Mouse (Mus musculus): ENCODE measurements at regions not wholly inside any gene's neighbourhood (a gene's known extent, or its start where the extent isn't known, plus 50 kb on each side); places are given as distances from the start of the nearest gene placed in this dataset.

DNA sequence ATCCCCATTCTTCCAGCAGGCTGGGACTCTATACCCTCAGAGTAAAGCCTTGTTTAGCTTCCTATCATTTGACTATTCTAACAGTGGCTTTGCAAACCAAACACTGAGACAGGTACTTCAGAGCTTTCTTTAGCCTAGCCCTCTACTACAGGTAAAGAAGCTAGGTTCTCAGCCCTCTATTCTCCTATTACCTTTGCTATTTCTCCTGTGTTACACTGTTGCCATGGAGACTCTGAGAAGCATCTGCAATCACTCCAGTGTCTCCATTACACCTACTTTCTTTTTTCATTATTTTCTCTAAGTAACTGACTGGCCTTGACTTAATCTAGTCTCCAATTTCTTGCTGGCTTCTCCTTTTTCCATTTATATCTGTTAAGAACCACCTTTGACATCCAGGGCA, 466.2 kb downstream of the Gm37988 start:
- H3K9ac ChIP-seq (ENCODE audit: low read depth, low read length), result no peak overlapping the region
- no peaks in the 10 kb centered on the region for H3K4me1 ChIP-seq (replicated peaks; ENCODE audit: control insufficient read depth, insufficient read depth, low read length)
- ATAC-seq (ENCODE audit: low FRiP score) (no peak), DNase-seq (ENCODE audit: low spot score) (no peak)
- H3K27me3 ChIP-seq (ENCODE audit: control insufficient read depth, insufficient read depth, low read length), result no peaks in the 10 kb centered on the region
- no peak overlapping the region for H3K4me2 ChIP-seq (replicated peaks; ENCODE audit: low read depth, low read length)
- H3K27ac ChIP-seq (ENCODE audit: low read depth, low read length), result no peak overlapping the region
- H3K9me3 ChIP-seq (ENCODE audit: control insufficient read depth, low read length), result no peaks in the 10 kb centered on the region
- H3K36me3 ChIP-seq (ENCODE audit: control insufficient read depth, insufficient read depth, low read length), result no peaks in the 10 kb centered on the region
- no peak overlapping the region for H3K4me3 ChIP-seq (ENCODE audit: low read depth, low read length)

DNA sequence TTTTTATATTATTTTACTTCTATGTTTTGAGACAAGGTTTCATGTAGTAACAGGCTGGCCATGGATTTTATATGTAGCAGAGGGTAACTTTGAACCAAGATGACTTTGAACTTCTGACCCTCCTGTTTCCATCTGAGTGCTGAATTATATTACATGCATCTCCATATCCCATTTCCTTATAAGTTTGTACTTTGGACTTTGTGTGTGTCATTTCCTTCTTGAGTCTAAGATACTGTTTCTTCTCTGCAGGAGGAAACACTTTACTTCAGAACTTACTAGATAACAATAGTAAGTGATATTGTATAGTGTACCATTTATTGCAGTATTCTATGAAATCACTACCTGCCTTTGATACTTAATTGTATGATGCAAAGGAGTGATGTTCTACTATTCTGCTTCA, 486.9 kb downstream of the Gm37988 start:
- Histone ChIP-seq H3K4me3 (ENCODE audit: low read depth, low read length) (no peak overlapping the region), H3K36me3 (ENCODE audit: control insufficient read depth, insufficient read depth, low read length) (no peaks in the 10 kb centered on the region), H3K9ac (ENCODE audit: low read depth, low read length) (no peak overlapping the region), H3K9me3 (ENCODE audit: control insufficient read depth, low read length) (no peaks in the 10 kb centered on the region), H3K27ac (ENCODE audit: low read depth, low read length) (no peak overlapping the region), H3K4me2 (replicated peaks; ENCODE audit: low read depth, low read length) (no peak overlapping the region), H3K27me3 (ENCODE audit: control insufficient read depth, insufficient read depth, low read length) (no peaks in the 10 kb centered on the region), H3K4me1 (replicated peaks; ENCODE audit: control insufficient read depth, insufficient read depth, low read length) (no peaks in the 10 kb centered on the region)
- DNase-seq (ENCODE audit: low spot score) (no peak), ATAC-seq (ENCODE audit: low FRiP score) (no peak)

- no peaks in the 10 kb centered on the region for H3K9me3 ChIP-seq (ENCODE audit: control insufficient read depth, low read length)
- H3K4me2 ChIP-seq (replicated peaks; ENCODE audit: low read depth, low read length), result no peak overlapping the region
- no peak overlapping the region for H3K27ac ChIP-seq (ENCODE audit: low read depth, low read length)
- 100% methylated on average over 1 of the region's 1 CpGs for WGBS
- no peaks in the 10 kb centered on the region for H3K27me3 ChIP-seq (ENCODE audit: control insufficient read depth, insufficient read depth, low read length)
- H3K4me3 ChIP-seq (ENCODE audit: low read depth, low read length), result no peak overlapping the region
- no peak for DNase-seq (ENCODE audit: low spot score)
- ATAC-seq (ENCODE audit: low FRiP score), result no peak
- no peaks in the 10 kb centered on the region for H3K36me3 ChIP-seq (ENCODE audit: control insufficient read depth, insufficient read depth, low read length)
- H3K4me1 ChIP-seq (replicated peaks; ENCODE audit: control insufficient read depth, insufficient read depth, low read length), result no peaks in the 10 kb centered on the region
- no peak overlapping the region for H3K9ac ChIP-seq (ENCODE audit: low read depth, low read length)
Observed at GRCm38 (mm10) chr1:5297627-5298026, 489.9 kb downstream of the Gm37988 start.

DNA sequence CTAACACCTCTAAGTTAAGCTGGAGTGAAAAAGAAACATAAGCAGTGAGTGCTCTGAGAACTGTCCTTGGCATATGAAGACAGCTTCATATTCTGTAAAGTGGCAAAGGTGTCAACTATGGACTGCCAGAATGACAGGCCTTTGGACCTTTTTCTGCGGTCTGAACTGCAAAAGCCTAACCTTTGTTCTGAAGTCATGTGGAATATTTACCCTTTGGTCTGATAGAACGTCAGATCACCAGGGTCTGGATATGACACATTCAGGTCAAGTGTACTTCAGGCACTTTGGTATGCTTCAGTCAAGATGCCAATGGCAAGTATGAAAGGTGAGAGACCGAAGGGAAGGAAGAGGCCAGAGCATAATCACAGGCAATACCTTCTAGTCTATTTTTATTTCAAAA, 504.0 kb downstream of the Gm37988 start:
- DNase-seq (ENCODE audit: low spot score) (no peak), ATAC-seq (ENCODE audit: low FRiP score) (no peak)
- no peaks in the 10 kb centered on the region for H3K4me1 ChIP-seq (replicated peaks; ENCODE audit: control insufficient read depth, insufficient read depth, low read length)
- H3K9ac ChIP-seq (ENCODE audit: low read depth, low read length), result no peak overlapping the region
- 89% methylated on average over 3 of the region's 3 CpGs for WGBS
- no peaks in the 10 kb centered on the region; the same call in 1 of the 2 replicates for H3K9me3 ChIP-seq (ENCODE audit: control insufficient read depth, low read length)
- H3K4me3 ChIP-seq (ENCODE audit: low read depth, low read length), result no peak overlapping the region
- no peak overlapping the region for H3K4me2 ChIP-seq (replicated peaks; ENCODE audit: low read depth, low read length)
- H3K27ac ChIP-seq (ENCODE audit: low read depth, low read length), result no peak overlapping the region
- H3K27me3 ChIP-seq (ENCODE audit: control insufficient read depth, insufficient read depth, low read length), result no peaks in the 10 kb centered on the region
- no peaks in the 10 kb centered on the region for H3K36me3 ChIP-seq (ENCODE audit: control insufficient read depth, insufficient read depth, low read length)

DNA sequence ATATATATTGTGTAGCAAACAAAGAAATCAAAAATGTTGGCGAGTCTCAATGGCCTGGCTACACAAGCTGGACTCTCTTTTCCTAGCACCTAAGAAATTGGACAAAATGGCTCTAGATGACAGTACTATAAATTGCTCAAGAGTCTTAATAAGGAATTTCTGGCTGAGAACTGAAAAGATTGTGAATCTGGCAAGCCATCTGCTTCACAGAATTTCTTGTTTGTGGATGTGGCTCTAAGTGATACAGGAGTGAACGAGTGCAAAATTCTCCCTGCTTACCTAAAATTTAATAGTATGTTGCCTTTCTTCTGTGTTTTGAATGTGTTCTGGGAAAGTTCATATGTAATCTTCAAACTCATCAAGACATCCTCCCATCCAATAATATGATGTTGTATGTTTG, 508.1 kb downstream of the Gm37988 start:
- 87% methylated on average over 2 of the region's 2 CpGs for WGBS
- H3K4me1 ChIP-seq (replicated peaks; ENCODE audit: control insufficient read depth, insufficient read depth, low read length), result no peaks in the 10 kb centered on the region
- H3K27ac ChIP-seq (ENCODE audit: low read depth, low read length), result no peak overlapping the region
- H3K4me3 ChIP-seq (ENCODE audit: low read depth, low read length), result no peak overlapping the region
- no peak overlapping the region for H3K4me2 ChIP-seq (replicated peaks; ENCODE audit: low read depth, low read length)
- no peaks in the 10 kb centered on the region for H3K36me3 ChIP-seq (ENCODE audit: control insufficient read depth, insufficient read depth, low read length)
- no peaks in the 10 kb centered on the region; the same call in 1 of the 2 replicates for H3K9me3 ChIP-seq (ENCODE audit: control insufficient read depth, low read length)
- DNase-seq (ENCODE audit: low spot score), result no peak
- no peaks in the 10 kb centered on the region for H3K27me3 ChIP-seq (ENCODE audit: control insufficient read depth, insufficient read depth, low read length)
- no peak overlapping the region for H3K9ac ChIP-seq (ENCODE audit: low read depth, low read length)
- no peak for ATAC-seq (ENCODE audit: low FRiP score)

- Histone ChIP-seq H3K4me1 (replicated peaks; ENCODE audit: control insufficient read depth, insufficient read depth, low read length) (no peaks in the 10 kb centered on the region), H3K27ac (ENCODE audit: low read depth, low read length) (no peak overlapping the region), H3K4me2 (replicated peaks; ENCODE audit: low read depth, low read length) (no peak overlapping the region), H3K4me3 (ENCODE audit: low read depth, low read length) (no peak overlapping the region), H3K36me3 (ENCODE audit: control insufficient read depth, insufficient read depth, low read length) (no peaks in the 10 kb centered on the region), H3K27me3 (ENCODE audit: control insufficient read depth, insufficient read depth, low read length) (no peaks in the 10 kb centered on the region), H3K9ac (ENCODE audit: low read depth, low read length) (no peak overlapping the region), H3K9me3 (ENCODE audit: control insufficient read depth, low read length) (no peaks in the 10 kb centered on the region)
- 100% methylated on average over 1 of the region's 1 CpGs for WGBS
- no peak for DNase-seq (ENCODE audit: low spot score)
- no peak for ATAC-seq (ENCODE audit: low FRiP score)
Observed at GRCm38 (mm10) chr1:5317088-5317487, 509.4 kb downstream of the Gm37988 start.

DNA sequence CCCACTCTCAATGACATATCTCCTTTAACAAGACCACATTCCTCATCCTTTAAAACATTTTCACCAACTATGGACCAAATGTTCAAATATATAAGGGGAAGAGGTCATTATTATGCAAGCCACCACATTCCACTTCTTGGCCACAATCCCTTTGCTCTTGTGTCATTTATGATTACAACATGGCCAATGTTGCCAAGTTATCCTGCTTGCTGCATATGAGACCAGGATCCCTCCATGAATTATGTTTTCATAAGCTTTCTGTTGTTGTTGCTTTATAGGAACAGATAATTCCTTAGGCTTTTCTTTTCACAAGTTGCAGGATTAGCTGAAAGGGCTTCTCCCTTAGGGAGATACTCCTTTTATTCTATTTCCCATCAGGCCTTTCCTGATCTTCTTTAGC, 518.6 kb downstream of the Gm37988 start:
- no peak for DNase-seq (ENCODE audit: low spot score)
- H3K9ac ChIP-seq (ENCODE audit: low read depth, low read length), result no peak overlapping the region
- ATAC-seq (ENCODE audit: low FRiP score), result no peak
- H3K4me2 ChIP-seq (replicated peaks; ENCODE audit: low read depth, low read length), result no peak overlapping the region
- no peaks in the 10 kb centered on the region for H3K36me3 ChIP-seq (ENCODE audit: control insufficient read depth, insufficient read depth, low read length)
- H3K27me3 ChIP-seq (ENCODE audit: control insufficient read depth, insufficient read depth, low read length), result no peaks in the 10 kb centered on the region
- H3K9me3 ChIP-seq (ENCODE audit: control insufficient read depth, low read length), result no peaks in the 10 kb centered on the region
- no peak overlapping the region for H3K27ac ChIP-seq (ENCODE audit: low read depth, low read length)
- H3K4me1 ChIP-seq (replicated peaks; ENCODE audit: control insufficient read depth, insufficient read depth, low read length), result no peaks in the 10 kb centered on the region
- H3K4me3 ChIP-seq (ENCODE audit: low read depth, low read length), result no peak overlapping the region
